Mouse (Mus musculus): ENCODE results near the gene Hmcn1.

The Hmcn1 gene

GRCm38 (mm10) chr1:150872105-150872504, 121.1 kb downstream of the Hmcn1 start:
- no peak for DNase-seq

GRCm38 (mm10) chr1:150869189-150869588, 124.0 kb downstream of the Hmcn1 start:
- no peak for DNase-seq

- no peak for DNase-seq
Observed at GRCm38 (mm10) chr1:150866615-150867014, 126.6 kb downstream of the Hmcn1 start.

GRCm38 (mm10) chr1:150857779-150858178, 135.5 kb downstream of the Hmcn1 start:
- DNase-seq: no peak

- DNase-seq: no peak
Observed at GRCm38 (mm10) chr1:150833448-150833847, 159.8 kb downstream of the Hmcn1 start.

GRCm38 (mm10) chr1:150829851-150830250, 163.4 kb downstream of the Hmcn1 start:
- DNase-seq: no peak

- DNase-seq: no peak
Observed at GRCm38 (mm10) chr1:150827169-150827568, 166.1 kb downstream of the Hmcn1 start.

- DNase-seq: no peak
Observed at GRCm38 (mm10) chr1:150824334-150825005, 168.8 kb downstream of the Hmcn1 start.

- DNase-seq: no peak
Observed at GRCm38 (mm10) chr1:150816035-150816807, 177.0 kb downstream of the Hmcn1 start.

- DNase-seq: no peak
Observed at GRCm38 (mm10) chr1:150814917-150815316, 178.3 kb downstream of the Hmcn1 start.

- no peak for DNase-seq
Observed at GRCm38 (mm10) chr1:150813381-150813780, 179.9 kb downstream of the Hmcn1 start.

GRCm38 (mm10) chr1:150806864-150807263, 186.4 kb downstream of the Hmcn1 start:
- DNase-seq: no peak

GRCm38 (mm10) chr1:150805466-150805865, 187.8 kb downstream of the Hmcn1 start:
- DNase-seq: no peak

GRCm38 (mm10) chr1:150804235-150805099, 188.8 kb downstream of the Hmcn1 start:
- no peak for DNase-seq

- DNase-seq: no peak
Observed at GRCm38 (mm10) chr1:150802642-150803041, 190.6 kb downstream of the Hmcn1 start.

- no peak for DNase-seq
Observed at GRCm38 (mm10) chr1:150800611-150801263, 192.5 kb downstream of the Hmcn1 start.

- no peak for DNase-seq
Observed at GRCm38 (mm10) chr1:150798651-150799050, 194.6 kb downstream of the Hmcn1 start.

- no peak for DNase-seq
Observed at GRCm38 (mm10) chr1:150786746-150787145, 206.5 kb downstream of the Hmcn1 start.

- no peak for DNase-seq
Observed at GRCm38 (mm10) chr1:150783070-150783842, 210.0 kb downstream of the Hmcn1 start.

GRCm38 (mm10) chr1:150779902-150780301, 213.3 kb downstream of the Hmcn1 start:
- DNase-seq: no peak

GRCm38 (mm10) chr1:150776741-150777140, 216.5 kb downstream of the Hmcn1 start:
- DNase-seq: no peak

GRCm38 (mm10) chr1:150775742-150776141, 217.5 kb downstream of the Hmcn1 start:
- DNase-seq: no peak
